Mouse (Mus musculus): ENCODE data around the gene Rxfp1.
"Not testable (repeated sequence)": the region's sequence is repeated elsewhere in the genome, so short reads cannot be mapped to it uniquely, and the experiment has no call there.

GRCm38 (mm10) chr3:79688101-79688500, 49.6 kb downstream of the Rxfp1 start:
- TF ChIP-seq CTCF, EP300 (IDR thresholded peaks at IDR 0.05; ENCODE audit: low read depth): not testable (repeated sequence)

All from liver, postnatal 0 days (tissue).